Mouse (Mus musculus): ENCODE measurements around the gene Fam102a.

DNA sequence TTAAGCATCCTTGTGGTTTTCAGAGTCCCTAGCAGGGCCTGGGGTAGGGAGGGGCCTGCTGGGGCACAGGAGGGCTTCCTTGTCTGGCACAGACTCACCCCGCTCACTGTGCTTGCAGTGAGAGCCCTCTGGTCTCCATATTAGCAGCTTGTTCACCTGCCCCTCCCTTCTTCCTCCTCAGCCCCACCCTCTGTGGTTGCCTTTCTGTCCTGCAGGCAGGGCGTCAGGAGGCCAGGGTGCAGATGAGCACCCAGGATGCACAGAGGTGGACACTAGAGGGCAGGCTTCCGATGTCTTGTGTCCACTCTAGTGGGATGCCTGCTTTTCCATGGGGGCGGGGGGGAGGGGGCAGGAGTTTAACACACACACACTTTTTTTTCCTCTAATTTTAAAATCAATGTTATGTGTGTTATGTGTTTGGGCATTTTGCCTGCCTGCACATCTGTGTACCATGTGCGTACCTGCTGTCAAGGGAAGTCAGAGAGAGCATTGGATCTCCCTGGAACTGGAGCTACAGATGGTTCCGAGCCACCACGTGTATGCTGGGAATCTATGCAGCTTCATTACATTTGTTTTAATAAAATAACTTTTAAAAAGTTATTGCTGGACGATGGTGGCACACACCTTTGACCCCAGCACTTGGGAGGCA is 66.4 kb downstream of the Fam102a start:
- TF ChIP-seq CTCF (conservative IDR thresholded peaks at IDR 0.05; ENCODE audit: insufficient read depth, insufficient read length, low read depth, low read length) (peak; percentile 58), POLR2A (IDR thresholded peaks at IDR 0.05; ENCODE audit: low read depth, low read length) (no peak)

All from kidney, adult 2 months (tissue).